Mouse (Mus musculus) bone marrow, adult 2 months (tissue): ENCODE data around the gene Cyp2c70.

Source experiments
- CTCF ChIP-seq: fragments of 200-500 bp; IDR thresholded peaks from 2 replicates; pipeline ENCODE4 v1.5.1; 2011; ENCODE audit warnings: low read length, control low read depth; ENCODE audit not compliant: control insufficient read depth, insufficient read depth
- POLR2A ChIP-seq: fragments of 200-500 bp; IDR thresholded peaks from 2 replicates; pipeline ENCODE4 v1.6.1; 2011; ENCODE audit warnings: low read depth, mild to moderate bottlenecking, control low read depth, low read length, borderline replicate concordance; ENCODE audit not compliant: control insufficient read depth

DNA sequence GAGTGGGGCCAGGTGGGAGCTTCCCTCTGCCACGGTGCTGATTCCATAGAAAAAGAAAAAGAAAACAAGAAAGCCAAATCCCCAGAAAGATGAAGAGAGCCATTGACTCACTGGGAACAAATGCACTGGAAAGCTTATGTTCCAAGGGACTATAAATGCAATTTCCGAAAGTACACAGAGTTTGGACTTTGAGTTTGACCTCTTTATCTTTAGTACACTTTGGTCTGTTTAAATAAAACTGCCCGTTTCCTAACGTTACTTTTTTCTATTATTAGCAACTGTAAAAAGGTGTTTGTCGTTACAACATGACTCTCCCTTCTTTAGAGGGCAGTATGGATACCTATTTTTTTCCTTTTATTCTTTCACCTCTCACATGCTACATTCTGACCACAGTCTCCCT is at the start of gene Cyp2c70:
- TF ChIP-seq CTCF = no peak
- TF ChIP-seq POLR2A = no peak
